Mouse (Mus musculus) ES-Bruce4 (cell line): ENCODE data around the gene Spata13. TPM values are rescaled to one million over a fixed set of nuclear protein-coding genes. Genes with fewer than 3 reads are reported as not detected.

Source experiments
- H3K27ac ChIP-seq: 2 replicates; pipeline ENCODE4 v1.5.1; 2012; ENCODE audit warnings: low read length, inconsistent platforms; ENCODE audit not compliant: insufficient read depth
- H3K27me3 ChIP-seq: 2 replicates; pipeline ENCODE4 v1.6.1; 2012; ENCODE audit warnings: mild to moderate bottlenecking, low read length, inconsistent platforms; ENCODE audit not compliant: control insufficient read depth, poor library complexity, insufficient read depth, severe bottlenecking
- H3K36me3 ChIP-seq: 2 replicates; pipeline ENCODE4 v1.6.1; 2012; ENCODE audit warnings: inconsistent platforms, mild to moderate bottlenecking, low read length, moderate library complexity; ENCODE audit not compliant: control insufficient read depth, poor library complexity, insufficient read depth, severe bottlenecking
- H3K4me1 ChIP-seq: one replicate; pipeline ENCODE4 v1.8.1; 2011; ENCODE audit warnings: low read length; ENCODE audit not compliant: control insufficient read depth, insufficient read depth
- H3K4me3 ChIP-seq: 2 replicates; pipeline ENCODE4 v1.5.1; 2011; ENCODE audit warnings: low read depth, mild to moderate bottlenecking, low read length
- H3K9ac ChIP-seq: 2 replicates; pipeline ENCODE4 v1.6.1; 2012; ENCODE audit warnings: low read depth, mild to moderate bottlenecking, inconsistent platforms; ENCODE audit not compliant: poor library complexity, severe bottlenecking
- H3K9me3 ChIP-seq: replicated peaks from 2 replicates; pipeline ENCODE4 v1.6.1; 2012; ENCODE audit warnings: mild to moderate bottlenecking, low read length, inconsistent platforms; ENCODE audit not compliant: control insufficient read depth, poor library complexity, insufficient read depth, severe bottlenecking
- CTCF ChIP-seq: IDR thresholded peaks from one replicate; pipeline ENCODE4 v1.8.1; 2011; ENCODE audit warnings: low read depth, low read length
- EP300 ChIP-seq: IDR thresholded peaks from 2 replicates; pipeline ENCODE4 v1.6.1; 2011; ENCODE audit warnings: low read depth, low read length; ENCODE audit not compliant: insufficient read depth
- POLR2A ChIP-seq: IDR thresholded peaks from one replicate; pipeline ENCODE4 v1.8.1; 2011; ENCODE audit warnings: low read length; ENCODE audit not compliant: insufficient read depth
- polyA plus RNA-seq: library from polyadenylated mRNA; stranded (reverse); fragments of >200 nt; gene quantifications from 2 replicates; pipeline ENCODE4 v1.2.4, GENCODE M21; 2011; ENCODE audit warnings: low read depth; ENCODE audit not compliant: missing spikeins, insufficient read depth, insufficient read length

Gene Spata13
- polyA plus RNA-seq, 1 experiment, result 38.5 TPM

DNA sequence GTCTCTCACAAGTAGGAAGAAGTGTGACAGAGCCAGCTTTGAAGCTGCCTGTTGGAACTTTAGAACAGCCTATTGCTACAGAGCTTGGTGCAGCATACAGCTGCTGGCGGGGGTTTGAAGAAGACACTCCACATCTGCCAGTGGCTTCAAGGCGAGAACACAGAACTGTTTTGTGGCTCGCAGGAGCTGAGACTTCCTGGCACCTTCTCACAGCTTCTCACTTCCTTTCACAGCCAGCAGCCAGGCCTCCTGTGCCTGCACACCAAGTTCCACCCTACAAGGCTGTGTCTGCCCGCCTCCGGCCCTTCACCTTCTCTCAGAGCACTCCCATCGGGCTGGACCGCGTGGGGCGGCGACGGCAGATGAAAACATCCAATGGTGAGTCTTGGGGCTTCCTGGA is 75.4 kb downstream of the Spata13 start:
- TF ChIP-seq POLR2A, result no peak
- TF ChIP-seq EP300, result no peak
- TF ChIP-seq CTCF, result no peak
- Histone ChIP-seq H3K4me1 (no peaks in the 10 kb centered on the region), H3K4me3 (no peak overlapping the region), H3K9me3 (no peaks in the 10 kb centered on the region), H3K9ac (no peak overlapping the region), H3K27ac (no peak overlapping the region), H3K36me3 (no peaks in the 10 kb centered on the region), H3K27me3 (no peaks in the 10 kb centered on the region)

DNA sequence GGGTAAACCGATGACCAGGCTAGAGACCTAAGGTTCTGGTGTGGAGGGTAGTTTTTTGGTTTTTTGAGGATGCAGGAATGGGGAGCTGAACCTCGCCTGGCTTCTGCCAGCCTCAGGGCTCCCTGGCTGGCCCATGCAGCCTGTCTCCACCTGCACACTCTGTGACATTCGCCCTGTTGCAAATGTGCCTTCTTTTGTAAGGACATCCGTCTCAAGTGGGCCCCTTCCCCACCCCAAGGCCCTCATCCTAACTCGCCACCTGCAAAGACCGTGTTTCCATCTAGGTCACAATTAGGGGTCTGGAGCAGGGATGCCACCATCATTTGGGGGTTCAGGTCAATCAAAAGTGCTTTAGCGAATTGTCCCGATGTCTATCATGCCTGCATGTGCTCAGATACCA is 75.9 kb downstream of the Spata13 start:
- Histone ChIP-seq H3K27me3 (no peaks in the 10 kb centered on the region), H3K4me3 (no peak overlapping the region), H3K4me1 (no peaks in the 10 kb centered on the region), H3K27ac (no peak overlapping the region), H3K9me3 (no peaks in the 10 kb centered on the region), H3K9ac (no peak overlapping the region), H3K36me3 (no peaks in the 10 kb centered on the region)
- TF ChIP-seq EP300 (no peak), POLR2A (no peak), CTCF (no peak)

DNA sequence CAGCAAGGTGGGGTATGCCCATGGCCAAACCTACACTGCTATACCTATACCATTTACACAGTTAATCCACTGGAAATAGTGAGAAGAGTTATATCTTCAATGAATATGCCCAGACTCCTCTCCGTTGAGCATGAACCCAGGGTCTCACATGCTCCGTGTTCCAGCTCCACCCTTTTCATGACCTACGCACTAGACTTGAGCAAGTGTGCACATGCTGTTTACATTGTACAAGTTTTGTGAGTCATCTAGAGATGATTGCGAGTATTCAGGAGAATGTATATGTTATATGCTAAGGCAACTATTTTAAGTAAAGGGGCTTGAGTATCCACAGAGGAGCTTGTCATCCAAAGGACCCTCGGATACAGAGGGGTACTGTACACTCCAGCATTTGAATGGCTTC is 77.4 kb downstream of the Spata13 start:
- Histone ChIP-seq H3K36me3 (no peaks in the 10 kb centered on the region), H3K9me3 (no peaks in the 10 kb centered on the region), H3K27me3 (no peaks in the 10 kb centered on the region), H3K4me1 (peaks cover 4% of the 10 kb centered on the region), H3K27ac (no peak overlapping the region), H3K4me3 (no peak overlapping the region), H3K9ac (no peak overlapping the region)
- TF ChIP-seq CTCF (no peak), POLR2A (no peak), EP300 (no peak)

DNA sequence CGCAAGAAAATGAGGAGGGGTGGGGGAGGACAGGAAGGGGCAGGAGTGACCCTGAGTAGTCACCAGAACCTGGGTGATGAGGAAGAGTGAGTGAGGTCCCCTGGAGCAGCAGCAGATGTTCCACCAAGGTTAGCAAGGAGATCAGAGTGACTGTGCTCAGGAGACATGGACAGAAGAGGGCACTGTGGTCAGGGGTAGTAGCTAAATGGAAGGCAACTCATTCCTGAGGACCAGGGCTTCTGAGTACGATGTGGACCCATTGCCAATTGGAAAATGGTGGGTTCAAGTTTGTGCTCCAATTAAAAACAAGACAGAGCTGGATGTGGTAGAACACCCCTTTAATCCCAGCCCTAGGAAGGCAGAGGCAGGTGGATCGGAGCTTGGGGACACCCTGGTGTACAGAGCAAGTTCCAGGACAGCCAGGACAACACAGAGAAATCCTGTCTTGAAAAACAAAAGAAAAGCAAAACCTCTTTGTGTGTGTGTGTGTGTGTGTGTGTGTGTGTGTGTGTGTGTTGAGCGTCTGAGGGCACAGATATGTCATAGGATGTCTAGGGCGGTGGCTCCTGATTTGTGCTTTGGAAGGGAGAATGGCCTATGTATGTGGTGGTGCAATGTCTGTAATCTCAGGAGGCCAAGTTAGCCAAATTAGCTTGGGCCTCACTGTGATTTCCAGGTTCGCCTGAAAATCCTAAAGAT is 77.9 kb downstream of the Spata13 start:
- Histone ChIP-seq H3K36me3 (no peaks in the 10 kb centered on the region), H3K4me3 (no peak overlapping the region)
- no peak for TF ChIP-seq POLR2A
- no peak for TF ChIP-seq EP300
- TF ChIP-seq CTCF, result peak; percentile 13

DNA sequence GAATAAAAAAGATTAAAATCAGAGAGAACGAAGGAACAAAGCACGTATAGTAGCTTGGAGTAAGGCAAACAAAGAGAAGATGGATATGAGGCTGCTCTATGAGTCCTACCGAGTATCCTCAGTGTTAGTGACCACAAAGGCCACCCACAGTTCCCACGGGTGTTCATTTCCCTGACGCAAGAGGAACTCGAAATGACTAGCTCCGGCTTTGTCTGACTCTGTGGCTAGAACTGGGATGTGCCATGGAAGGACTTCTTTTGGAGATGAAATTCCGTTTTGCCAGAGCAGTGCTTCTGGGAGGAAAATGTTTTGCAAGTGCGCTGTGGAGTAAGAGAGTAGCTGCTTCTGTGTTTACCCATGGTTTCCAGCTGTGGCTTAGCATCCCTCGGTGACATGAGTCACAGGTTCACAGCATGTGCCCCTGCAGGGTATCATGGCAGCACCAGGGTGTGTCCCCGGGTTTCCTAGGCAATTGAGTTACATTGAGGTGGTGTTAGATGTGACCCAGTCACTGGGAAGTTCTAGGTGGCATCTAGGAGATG is 78.6 kb downstream of the Spata13 start:
- Histone ChIP-seq H3K27ac (no peak overlapping the region), H3K9ac (no peak overlapping the region), H3K4me3 (no peak overlapping the region), H3K27me3 (no peaks in the 10 kb centered on the region), H3K36me3 (no peaks in the 10 kb centered on the region), H3K9me3 (no peaks in the 10 kb centered on the region), H3K4me1 (peaks cover 4% of the 10 kb centered on the region)
- no peak for TF ChIP-seq EP300

More for the DNA sequence above, 77.9 kb downstream of the Spata13 start:
- Histone ChIP-seq H3K9ac (no peak overlapping the region), H3K27ac (no peak overlapping the region), H3K4me1 (peaks cover 4% of the 10 kb centered on the region), H3K9me3 (no peaks in the 10 kb centered on the region), H3K27me3 (no peaks in the 10 kb centered on the region)

DNA sequence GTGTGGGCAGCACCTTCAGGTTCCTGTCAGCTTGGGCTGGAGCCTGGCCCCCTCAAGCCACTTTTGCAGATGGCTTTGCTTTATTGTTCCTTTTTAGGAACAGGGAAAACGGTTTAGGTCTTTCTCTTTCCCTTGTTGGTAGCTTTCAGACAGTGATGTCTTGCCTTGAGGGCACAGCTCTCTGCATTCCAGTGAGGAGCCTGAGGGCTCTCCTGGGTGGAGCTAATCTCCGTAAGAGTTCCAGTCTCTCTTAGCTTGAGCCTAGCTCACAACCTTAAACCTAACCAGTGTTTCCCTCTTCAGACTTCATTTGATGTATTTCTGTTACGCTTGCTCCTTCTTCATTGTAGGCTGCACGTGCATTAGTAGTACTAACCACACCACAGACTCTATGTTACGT is 81.9 kb downstream of the Spata13 start:
- H3K9ac ChIP-seq, result no peak overlapping the region
- TF ChIP-seq CTCF, result no peak
- TF ChIP-seq EP300, result 0 out of 2 replicates have a peak, but pooled peaks have one; percentile 13
- H3K4me3 ChIP-seq, result no peak overlapping the region
- no peaks in the 10 kb centered on the region for H3K36me3 ChIP-seq
- no peaks in the 10 kb centered on the region for H3K9me3 ChIP-seq
- H3K27me3 ChIP-seq, result no peaks in the 10 kb centered on the region
- peak overlapping the region; percentile 6; the same call in 1 of the 2 replicates for H3K27ac ChIP-seq
- H3K4me1 ChIP-seq, result peaks cover 4% of the 10 kb centered on the region
